Mouse (Mus musculus) cerebellum, adult 9-11 months (tissue): ENCODE data around the gene Igfbp7.
"Not testable (repeated sequence)": the region's sequence is repeated elsewhere in the genome, so short reads cannot be mapped to it uniquely, and the experiment has no call there.

Experiments
- DNase-seq: peaks from one replicate; pipeline ENCODE4 v3.0.0; 2022

Gene Igfbp7

DNA sequence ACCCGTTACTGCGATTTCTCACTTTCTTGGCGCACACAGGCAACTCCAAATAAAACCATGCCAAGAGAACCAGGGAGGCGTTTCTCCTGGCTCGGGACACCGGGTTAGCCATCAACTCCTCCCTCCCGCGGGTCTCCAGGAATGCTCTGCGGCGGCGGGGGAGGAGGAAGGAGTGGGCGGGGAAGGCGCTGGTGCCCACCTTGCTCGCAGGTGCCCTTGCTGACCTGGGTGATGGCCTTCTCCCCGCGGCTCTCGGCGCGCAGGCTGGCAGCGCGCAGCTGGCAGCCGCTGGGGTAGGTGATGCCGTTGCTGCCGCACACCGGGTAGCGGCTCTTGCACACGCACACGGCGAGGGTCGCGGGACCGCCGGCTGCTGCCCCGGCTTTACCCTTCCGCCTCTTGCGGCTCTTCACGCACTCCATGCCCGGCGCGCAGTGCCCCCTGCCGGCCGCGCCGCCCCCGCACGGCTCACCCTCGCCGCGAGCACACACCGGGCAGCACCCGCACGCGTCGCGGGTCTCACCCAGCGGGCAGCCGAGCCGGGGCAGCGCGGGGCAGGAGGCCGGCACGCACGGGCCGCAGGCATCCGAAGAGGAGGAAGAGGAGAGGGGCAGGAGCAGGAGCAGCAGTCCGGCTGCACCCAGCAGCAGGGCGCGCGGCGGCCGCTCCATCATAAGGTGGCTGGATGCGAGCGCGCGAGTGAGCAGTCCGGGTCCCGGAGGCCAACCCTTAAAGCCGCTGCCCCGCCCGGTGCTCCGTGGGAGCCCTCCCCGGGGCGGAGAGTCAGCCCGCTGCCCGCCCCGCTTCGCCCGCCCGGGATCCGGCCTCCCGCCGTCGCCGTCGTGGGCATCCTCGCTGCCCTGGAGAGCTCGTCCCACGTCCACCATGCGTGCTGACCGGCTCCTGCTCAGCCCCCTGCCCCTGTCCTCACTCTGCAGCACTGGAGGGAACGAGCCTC, at the start of gene Igfbp7:
Gene Igfbp7, minus strand, starts transcription at position 701 of the 958 bp plus-strand sequence.
- no peak for DNase-seq

DNA sequence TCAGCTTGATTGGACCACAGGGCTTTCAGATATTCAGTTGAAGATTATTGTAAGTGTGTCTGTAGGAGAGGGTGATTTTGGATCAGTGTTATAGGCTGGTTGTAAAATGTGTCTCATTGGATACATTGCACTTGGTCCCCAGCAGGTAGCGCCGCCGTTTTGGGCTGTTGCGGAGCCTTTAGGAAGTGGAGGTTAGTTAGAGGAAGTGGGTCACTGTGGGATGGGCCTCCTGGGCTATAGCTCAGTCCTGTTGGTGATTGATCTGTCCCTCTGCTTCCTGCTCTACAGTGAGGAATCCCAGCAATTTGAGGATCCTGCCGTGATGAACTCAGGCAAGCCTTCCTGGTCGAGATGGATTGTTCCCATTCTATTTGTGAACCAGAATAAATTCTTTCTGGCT, 44.3 kb upstream of the Igfbp7 start:
- no peak for DNase-seq

DNA sequence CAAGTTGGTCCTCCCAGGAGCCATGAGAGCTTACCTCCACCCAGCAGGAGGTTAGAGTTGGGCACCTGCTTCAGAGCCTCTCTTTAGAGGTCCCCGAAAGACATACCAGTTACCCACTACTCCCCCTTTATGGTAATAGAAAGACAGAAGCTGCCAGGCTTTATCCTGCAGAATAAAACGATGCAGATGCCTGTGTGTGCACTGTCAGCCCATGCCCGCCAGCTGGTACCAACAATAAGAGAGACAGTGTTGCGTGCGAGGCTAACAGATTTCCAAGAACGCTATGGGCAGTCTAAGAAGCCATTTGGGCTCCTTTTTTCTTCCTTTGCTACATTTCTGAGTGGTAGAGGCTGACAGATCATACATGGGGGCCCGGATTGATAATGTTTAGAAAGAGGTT, 41.7 kb upstream of the Igfbp7 start:
- no peak for DNase-seq

DNA sequence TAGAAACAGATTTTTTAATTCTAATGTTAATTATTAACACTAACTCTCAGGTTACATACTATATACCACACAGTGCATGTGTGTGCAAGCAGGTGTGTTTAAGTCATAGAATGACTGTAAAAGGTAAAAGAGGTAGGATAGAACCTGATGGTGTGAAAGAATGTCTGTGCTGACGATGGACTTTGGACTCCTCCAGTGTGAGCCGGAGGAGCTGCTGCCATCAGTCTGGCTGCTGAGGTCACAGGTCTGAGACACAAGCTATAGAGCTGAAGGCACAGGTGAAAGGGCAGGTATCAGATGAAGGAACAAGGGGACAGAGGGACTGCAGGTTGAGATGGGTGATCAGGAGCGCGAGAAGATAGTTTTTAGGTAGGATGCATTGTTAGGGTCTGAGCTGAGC, 37.6 kb upstream of the Igfbp7 start:
- DNase-seq = no peak

DNA sequence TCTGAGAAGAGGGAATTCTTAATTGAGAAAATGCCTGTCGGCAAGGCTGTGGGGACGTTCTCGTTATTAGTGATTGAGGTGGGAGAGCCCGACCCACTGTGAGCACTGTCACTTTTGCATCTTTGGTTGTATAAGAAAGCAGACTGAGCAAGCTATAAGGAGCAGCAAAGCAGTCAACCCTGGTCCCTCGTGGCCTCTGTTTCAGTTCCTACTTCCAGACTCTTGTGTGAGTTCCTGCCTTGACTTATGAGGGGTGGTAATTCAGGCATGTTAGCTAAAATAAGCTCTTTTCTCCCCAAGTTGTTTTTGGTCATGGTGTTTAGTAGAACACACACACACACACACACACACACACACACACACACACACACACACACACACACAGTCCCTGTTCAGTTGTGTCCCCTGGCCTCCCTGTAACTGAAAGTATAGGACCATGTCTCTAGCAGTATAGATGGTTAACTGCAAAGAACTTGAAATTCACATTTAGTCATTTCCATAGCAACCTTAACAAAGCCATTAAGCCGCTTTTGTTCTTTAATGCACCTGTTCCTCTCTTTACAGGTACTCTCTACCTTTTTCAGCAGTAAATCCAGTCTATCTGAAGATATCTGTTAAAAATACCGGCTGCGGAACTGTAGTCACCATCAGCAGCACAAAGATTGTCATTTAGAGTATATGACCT, 36.2 kb upstream of the Igfbp7 start:
- no peak for DNase-seq

DNA sequence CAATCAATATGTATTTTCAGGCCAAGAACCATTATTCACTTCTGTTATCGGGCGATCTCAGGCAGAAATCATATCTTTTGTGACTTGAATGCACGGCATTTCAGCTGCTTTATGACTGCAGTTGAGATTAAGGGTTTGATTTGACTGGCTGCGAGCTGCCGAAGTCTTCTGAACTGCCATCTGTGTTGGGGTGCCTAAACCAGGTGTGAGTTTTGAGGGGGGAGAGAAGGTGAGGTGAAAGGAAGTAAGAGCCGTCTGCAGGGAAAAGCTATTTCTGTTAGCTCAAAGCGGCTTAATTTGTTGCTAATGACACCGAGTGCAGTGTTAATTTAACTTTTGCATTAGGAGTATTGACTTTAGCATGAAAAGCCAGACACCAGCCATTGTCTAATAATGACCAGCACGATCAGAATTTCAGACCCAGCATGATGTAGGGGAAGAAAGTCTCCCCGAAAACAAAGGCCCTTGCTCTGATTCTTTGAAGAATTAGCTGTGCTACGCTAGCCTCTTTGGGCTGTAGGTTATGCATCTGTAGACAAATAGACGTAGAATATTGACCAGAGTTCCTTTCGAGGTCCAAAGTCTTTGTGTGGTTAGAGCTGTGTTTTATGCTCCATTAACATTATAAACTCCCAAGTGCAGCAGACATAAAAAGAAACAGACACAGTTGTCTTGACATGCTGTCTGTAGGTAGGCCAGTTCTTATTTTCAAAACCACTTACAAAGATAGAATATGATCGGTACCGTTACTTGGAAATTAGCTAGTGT, 35.2 kb upstream of the Igfbp7 start:
- DNase-seq = no peak

DNA sequence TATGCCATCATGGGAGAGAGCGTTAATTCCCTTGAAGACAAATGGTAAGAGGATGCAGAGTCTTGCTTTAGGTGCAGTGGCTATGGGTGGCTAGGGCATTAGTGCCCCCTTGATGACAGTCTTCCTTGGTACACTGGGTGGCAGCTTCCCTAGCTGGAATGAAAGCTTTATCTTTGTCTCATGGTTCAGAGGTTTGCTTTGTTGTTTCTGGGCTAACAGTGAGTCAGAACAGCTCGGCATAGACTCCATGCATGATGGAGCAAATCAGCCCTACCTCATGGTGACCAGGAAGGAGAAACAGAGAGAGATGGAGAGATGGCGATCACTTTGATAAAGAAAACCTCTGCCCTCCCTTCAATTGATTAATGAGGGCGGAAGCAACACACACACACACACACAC, 28.5 kb upstream of the Igfbp7 start:
- DNase-seq = no peak

DNA sequence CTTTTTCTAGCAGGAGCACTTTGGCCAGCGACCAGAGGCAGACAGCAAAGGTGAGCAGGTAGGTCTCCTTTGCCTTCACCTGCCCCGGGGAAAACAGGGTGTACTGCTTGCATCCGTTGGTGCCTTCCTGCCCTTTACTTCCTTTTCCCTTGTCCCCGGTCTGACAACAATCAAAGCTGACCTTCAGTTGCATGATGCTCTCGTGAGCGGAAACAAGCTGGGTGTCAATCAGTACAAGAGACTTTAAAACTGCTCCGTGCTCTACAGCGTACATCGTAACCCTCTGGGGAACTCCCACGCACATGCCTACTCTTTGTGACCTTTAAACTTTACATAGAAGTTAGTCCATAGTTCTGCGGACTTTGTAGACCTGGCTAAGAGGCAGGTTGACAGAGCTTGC, 26.2 kb upstream of the Igfbp7 start:
- DNase-seq = no peak

DNA sequence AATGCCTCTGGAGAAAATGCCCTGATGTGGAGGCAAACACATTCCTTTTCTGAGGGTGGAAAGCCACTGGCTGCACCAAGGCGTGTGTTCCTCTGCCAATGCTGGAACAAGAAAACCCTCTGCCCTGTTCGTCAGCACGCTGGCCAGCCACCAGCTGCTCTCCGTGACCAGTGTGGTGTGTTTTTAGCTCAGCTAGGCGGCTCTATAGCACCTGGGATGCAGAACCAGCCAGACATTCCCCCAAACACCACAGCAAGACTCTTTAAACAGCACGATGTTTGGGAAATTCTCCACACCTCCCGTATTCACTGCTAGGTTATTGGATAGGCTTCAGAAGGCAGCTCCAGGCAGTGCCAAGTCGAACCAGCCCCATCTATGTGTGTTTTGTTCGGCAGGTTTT, 25.7 kb upstream of the Igfbp7 start:
- DNase-seq = no peak

DNA sequence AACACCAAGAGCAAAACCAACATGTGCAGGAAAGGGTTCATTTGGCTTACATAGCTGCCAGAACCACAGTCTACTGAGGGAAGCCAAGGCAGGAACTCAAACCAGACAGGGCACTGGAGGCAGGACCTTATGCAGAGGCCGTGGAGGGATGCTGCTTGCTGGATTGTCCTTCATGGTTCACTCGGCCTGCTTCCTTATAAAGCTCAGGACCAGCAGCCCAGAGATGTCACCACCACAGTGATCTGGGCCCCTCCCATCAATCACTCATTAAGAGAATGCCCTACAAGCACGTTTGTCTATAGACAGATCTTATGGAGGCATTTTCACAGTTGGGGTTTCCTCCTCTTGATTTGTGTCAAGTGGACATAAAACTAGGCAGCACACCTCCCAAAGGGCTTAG, 25.3 kb upstream of the Igfbp7 start:
- DNase-seq = no peak

DNA sequence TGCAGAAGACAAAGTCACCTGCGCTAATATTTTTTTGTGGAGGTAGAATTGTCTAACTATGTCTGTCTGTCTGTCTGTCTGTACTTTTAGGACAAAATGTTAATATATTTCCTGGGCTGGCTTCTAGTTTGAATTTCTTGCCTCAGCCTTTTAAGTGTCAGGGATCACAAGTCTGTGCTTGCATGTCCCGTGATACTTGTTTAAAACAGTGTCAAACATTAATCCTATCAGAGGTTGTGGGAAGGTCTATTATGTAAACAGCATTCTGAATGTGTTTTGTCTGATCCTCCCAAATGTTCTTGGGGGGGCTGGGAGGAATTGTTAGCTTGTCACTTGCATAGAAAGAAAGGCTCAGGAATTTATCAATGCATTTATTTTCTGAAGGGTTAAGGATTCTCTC, 24.6 kb upstream of the Igfbp7 start:
- DNase-seq = no peak

DNA sequence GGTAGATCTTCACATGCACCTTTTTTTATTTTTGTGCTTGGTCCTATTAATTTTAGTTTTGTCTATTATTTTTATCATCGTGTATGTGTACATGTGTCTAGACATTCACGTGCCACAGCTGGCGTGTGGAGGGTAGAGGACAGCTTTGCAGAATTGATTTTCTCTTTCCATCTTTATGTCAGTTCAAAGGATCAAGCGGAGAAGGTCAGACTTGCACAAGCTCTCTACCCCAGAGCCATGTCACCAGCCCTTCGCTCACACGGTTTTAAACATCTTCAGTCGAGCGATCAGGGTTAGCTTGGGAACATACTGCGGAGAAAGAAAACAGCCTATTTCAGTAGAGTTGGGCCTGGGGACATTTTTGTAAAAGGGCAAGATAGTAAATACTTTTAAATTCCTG, 23.2 kb upstream of the Igfbp7 start:
- no peak for DNase-seq

DNA sequence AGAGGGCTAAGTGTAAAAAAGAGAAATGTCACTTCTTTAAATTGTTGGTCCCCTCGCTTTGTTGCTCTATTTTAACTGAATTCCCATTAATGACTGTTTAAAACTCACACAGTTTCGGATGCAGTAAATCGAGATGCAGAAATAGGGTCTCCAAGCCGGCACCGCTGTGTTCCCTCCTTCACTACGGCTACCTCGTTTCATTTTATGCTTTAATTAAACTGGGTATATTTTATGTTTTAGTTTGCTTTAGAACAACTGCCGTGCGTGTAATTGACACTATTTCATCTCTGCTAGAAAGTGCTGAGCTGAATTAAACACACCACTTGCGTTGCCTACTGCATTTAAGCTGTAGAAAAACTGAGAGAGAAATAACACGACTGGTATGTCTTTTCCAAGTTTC, 22.6 kb upstream of the Igfbp7 start:
- no peak for DNase-seq

DNA sequence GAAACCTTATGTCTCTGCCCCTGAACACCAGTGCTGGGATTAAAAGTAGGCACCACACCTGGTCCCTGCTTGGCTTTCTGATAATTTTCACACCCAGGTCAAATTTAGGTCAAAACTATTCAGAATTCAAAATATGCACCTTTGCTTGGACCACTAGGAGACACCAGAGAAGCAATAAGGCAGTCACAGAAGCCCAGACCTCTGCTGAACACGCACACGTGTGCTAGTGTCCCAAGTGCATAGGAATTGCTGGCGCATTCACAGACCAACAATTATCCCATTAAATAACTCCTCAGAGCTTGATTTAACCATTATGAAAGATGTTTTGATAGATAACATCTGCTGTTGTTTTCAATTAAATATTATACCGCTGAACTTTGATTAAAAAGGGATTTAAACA, 22.2 kb upstream of the Igfbp7 start:
- DNase-seq = no peak

DNA sequence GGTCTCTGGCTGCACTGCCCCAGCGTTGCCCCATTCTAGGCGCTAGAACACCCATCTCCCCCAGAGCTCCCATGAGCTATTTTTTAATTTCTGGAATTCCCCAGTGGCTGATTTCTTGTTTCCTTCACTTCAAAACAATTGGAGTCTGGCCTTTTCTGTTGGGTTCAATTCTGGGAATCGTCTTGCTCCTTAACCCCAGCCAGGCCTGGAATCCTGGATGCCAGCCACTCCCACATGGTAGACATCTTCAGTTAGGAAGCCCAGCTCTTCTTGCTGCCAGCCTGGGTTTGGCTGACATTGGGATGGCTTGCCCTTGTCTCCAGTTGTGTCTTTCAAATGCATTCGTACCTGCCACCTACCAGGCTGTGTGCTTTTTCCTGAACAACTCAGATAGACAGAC, 20.7 kb upstream of the Igfbp7 start:
- DNase-seq = no peak

DNA sequence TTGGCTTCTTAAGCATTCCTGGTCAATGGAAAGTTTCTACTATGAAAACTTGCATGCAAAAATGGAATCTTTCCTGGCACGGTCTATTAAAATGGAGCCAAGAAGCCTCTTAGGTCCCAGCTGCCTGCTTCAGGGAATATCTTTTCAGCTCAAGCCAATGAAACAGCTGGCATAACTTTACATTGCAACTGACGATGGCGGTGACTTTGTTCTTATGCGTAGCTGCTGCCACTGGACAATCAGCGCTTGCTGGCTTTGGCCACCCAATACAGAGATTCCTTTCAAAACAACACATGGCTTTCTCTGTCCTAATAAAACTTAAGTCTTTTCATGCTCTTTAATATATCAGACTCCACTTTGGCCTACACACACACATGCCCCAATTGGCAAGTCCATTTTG, 20.1 kb upstream of the Igfbp7 start:
- DNase-seq = no peak

DNA sequence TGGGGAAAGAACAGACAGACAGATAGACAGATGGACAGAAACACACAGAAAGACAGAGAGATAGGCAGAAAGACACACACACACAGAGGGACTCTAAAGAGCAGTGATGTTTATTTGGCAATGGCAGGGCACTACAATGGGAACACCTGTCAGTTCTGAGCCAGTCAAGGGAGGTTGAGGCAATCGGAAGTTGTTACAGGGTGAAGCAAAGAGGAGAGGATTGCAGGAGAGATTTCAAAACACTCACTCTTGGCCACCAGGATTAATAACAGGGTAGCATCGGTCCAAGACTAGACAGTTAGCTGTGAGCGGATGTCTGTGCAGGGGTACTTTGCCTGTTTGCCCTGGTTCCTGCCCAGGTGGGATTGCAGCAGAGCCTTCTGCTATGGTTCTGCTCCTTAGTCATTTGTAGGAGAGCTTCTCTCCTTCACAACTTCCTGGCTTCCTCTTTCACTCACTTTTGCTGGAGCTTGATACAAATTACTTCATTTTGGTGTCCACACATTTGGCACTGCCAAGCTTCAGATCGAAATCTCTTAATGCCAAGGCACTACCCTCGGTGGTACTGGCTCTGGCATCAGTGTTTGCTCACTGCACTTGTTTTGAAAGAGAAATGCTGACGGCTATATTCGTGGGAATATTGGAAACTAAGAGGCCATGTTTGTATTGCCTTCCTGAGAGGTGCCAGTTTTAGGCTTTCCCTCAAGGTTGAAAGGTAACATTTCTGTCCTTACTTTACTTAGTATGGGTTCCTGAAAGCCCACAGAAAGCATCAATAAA, 18.1 kb upstream of the Igfbp7 start:
- DNase-seq = no peak

DNA sequence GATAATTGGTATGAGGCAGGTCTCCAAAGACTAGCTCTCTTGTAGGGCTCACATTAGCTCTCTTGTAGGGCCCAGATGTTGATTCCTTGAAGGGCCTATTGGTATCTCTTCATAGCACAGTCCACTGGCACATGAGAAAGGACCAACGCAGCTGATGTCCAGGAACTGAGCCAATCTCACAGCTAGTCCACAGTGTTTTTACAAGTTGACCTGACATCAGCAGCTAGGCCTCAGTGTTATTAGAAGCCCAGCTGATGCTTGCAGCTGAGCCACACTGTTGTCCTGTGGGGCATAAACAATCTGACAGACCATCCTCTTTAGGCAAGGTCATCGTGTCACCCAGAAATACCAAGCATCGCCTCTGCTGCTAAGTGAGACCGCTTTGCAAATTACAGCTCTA, 11.7 kb upstream of the Igfbp7 start:
- DNase-seq = not testable (repeated sequence)

DNA sequence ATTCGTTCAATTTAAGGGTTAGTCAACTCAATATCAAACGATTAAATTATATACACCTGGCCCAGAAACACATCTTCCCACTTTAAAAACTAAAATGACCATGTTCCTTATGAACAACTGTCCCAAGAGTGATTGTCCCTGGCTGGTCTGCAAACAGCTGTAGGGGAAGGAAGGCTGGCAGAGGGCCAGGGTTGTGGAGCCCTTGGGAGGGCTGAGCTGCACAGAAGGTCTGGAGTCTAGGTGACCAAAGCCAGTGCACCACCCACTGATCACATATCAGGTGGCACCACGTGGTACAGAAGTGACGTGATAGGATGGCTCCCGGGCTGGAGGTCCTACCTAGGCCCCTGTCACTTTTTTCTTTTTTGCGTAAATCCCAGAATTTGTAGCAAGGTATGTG, 8.2 kb upstream of the Igfbp7 start:
- no peak for DNase-seq

DNA sequence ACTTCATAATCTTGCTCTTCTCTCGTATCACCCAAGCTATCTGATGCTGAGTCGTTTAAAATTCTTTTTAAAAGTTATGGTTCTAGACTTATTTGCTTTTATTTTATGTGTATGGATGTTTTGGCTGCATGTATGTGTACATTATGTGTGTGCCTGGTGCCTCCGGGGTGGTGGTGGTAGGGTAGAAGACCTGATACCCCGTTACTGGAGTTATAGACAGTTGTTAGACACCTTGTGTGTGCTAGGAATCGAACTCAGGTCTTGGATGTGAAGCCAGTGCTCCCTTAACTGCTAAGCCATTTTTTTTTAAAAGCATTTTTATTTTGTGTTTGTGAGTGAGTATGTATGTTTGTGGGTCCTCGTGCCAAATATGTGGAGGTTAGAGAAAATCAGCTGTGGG, 689 bp upstream of the Igfbp7 start:
- no peak for DNase-seq

DNA sequence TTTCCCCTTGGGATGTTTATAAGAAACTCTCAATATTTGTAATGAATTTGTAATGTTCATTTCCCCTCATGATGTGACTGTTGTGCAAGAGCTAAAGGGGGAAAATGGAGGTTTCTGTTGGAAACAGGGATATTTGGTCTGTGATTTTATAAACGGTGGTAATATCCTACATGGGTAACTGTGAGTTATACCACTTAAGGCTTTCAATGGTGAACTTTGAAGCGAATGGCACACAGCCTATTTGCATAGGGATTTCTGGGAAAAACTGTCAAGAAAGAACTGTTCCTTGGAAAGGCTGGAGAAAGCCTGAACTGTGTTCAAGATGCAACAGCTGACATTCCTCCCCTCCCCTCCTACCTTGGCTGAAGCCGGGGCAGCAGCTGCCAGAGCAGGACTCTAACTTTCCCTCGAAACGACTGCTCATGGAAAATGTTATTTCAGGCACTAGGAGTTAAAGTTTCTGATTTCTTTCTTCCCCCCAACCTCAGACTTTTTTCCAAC, 1.4 kb downstream of the Igfbp7 start:
- no peak for DNase-seq

DNA sequence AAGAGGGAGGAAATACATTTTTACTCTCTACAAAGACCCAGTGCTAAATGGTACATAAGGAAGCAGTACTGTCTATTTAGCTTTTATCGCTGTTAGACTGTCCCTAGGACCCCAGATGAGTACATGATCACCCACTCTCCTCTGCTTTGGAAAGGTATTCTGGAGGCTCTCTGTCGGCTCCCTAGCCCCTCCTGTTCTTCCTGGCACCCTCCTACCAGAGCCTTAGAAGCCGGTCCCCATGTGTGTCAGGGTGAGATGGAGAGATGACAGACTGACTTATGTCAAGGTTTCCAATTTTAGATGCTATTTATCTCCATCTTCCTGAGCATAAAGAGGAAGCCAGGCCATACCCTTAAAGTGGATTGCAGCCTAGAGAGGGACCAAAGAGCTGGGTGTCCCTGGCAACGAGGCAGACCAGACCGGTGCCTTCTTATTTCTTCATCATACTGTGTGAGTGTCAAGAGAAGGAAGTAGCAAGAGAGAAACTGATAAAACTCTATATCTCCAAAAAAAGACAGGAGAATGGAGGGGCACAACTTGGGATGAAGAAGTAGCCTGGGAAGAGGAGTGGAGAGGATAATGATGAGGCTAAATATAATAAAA, 2.3 kb downstream of the Igfbp7 start:
- DNase-seq = no peak
